Mouse (Mus musculus): ENCODE results near the gene Cnot1. TPM values are rescaled to one million over a fixed set of nuclear protein-coding genes. Genes with fewer than 3 reads are reported as not detected.

Cnot1 gene
- polyA plus RNA-seq, 1 experiment from 2014 or later = 131 TPM

DNA sequence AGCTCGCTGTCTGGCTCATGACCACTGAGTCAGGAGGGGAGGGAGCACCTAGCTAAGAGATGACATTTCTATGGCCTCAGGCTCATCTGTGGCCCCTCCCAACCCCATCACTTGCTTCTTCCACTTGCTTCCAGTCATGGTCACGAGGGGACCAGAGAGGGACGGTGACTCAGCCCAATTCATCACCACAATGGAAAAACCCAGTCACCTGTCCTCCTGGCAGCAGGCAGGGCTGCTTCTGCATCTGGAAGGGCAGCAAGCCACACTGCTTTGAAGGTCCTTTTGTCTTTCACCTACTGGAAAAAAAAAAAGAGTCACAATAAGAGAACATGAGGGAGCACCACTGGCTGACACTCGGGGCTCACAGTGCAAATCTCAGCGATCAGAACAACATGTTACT is 134.5 kb downstream of the Cnot1 start:
- Histone ChIP-seq H3K27me3 (ENCODE audit: insufficient read depth, low read length) (peaks cover 32% of the 10 kb centered on the region), H3K4me2 (no peak overlapping the region), H3K36me3 (ENCODE audit: insufficient read depth) (no peaks in the 10 kb centered on the region), H3K9ac (no peak overlapping the region), H3K4me1 (ENCODE audit: insufficient read depth) (no peaks in the 10 kb centered on the region), H3K4me3 (ENCODE audit: low read depth, low read length) (no peak overlapping the region), H3K9me3 (ENCODE audit: low read depth, low read length) (no peaks in the 10 kb centered on the region), H3K27ac (ENCODE audit: low read depth) (no peak overlapping the region)
- no peak for TF ChIP-seq CTCF (IDR thresholded peaks at IDR 0.05; ENCODE audit: low read depth)
- DNase-seq (no peak), ATAC-seq (ENCODE audit: insufficient read depth) (no peak)
- 65% methylated on average over 5 of the region's 5 CpGs for WGBS

GRCm38 (mm10) chr8:95671861-95672260 is 135.4 kb downstream of the Cnot1 start:
- Histone ChIP-seq H3K4me1 (ENCODE audit: insufficient read depth) (no peaks in the 10 kb centered on the region), H3K4me2 (no peak overlapping the region), H3K27ac (ENCODE audit: low read depth) (no peak overlapping the region), H3K4me3 (ENCODE audit: low read depth, low read length) (no peak overlapping the region), H3K27me3 (ENCODE audit: insufficient read depth, low read length) (peaks cover 22% of the 10 kb centered on the region), H3K9ac (no peak overlapping the region), H3K36me3 (ENCODE audit: insufficient read depth) (no peaks in the 10 kb centered on the region), H3K9me3 (ENCODE audit: low read depth, low read length) (no peaks in the 10 kb centered on the region)
- 76% methylated on average over 6 of the region's 6 CpGs for WGBS
- DNase-seq = no peak
- TF ChIP-seq CTCF (IDR thresholded peaks at IDR 0.05; ENCODE audit: low read depth) = no peak
- ATAC-seq (ENCODE audit: insufficient read depth) = no peak

GRCm38 (mm10) chr8:95669967-95670366 is 137.3 kb downstream of the Cnot1 start:
- H3K27me3 ChIP-seq (ENCODE audit: insufficient read depth, low read length) = peaks cover 5% of the 10 kb centered on the region; the same call in 1 of the 2 replicates
- no peaks in the 10 kb centered on the region for H3K9me3 ChIP-seq (ENCODE audit: low read depth, low read length)
- H3K36me3 ChIP-seq (ENCODE audit: insufficient read depth) = no peaks in the 10 kb centered on the region
- H3K27ac ChIP-seq (ENCODE audit: low read depth) = no peak overlapping the region
- WGBS = 78% methylated on average over 2 of the region's 2 CpGs
- no peak overlapping the region for H3K9ac ChIP-seq
- H3K4me2 ChIP-seq = no peak overlapping the region
- DNase-seq (no peak), ATAC-seq (ENCODE audit: insufficient read depth) (no peak)
- TF ChIP-seq CTCF (IDR thresholded peaks at IDR 0.05; ENCODE audit: low read depth) = no peak
- no peak overlapping the region for H3K4me3 ChIP-seq (ENCODE audit: low read depth, low read length)
- H3K4me1 ChIP-seq (ENCODE audit: insufficient read depth) = no peaks in the 10 kb centered on the region

Small RNAs within 50 kb of the gene (microRNA-seq; reads per million reads assigned to microRNA genes)
- gene Mir7073 (ENCODE audit: borderline number of aligned reads) = 0.95 reads per million

Other genes with a start within 250 kb of the Cnot1 start
- not detected in 2 replicates for gene Prss54, start 231.1 kb downstream of the Cnot1 start, polyA plus RNA-seq (2014; fragmentation: Nextera tagmentation; extraction: Ambion mirVana)
- 26.5 and 31.6 TPM in 2 replicates for gene Gins3, start 174.0 kb downstream of the Cnot1 start, polyA plus RNA-seq (2014; fragmentation: Nextera tagmentation; extraction: Ambion mirVana)
- 11.4 and 14.6 TPM in 2 replicates for gene Ndrg4, start 130.5 kb downstream of the Cnot1 start, polyA plus RNA-seq (2014; fragmentation: Nextera tagmentation; extraction: Ambion mirVana)
- gene Setd6, start 91.6 kb downstream of the Cnot1 start, polyA plus RNA-seq (2014; fragmentation: Nextera tagmentation; extraction: Ambion mirVana) = 19.9 and 20.4 TPM in 2 replicates
- gene Sap18b, start 17.9 kb upstream of the Cnot1 start, polyA plus RNA-seq (2014; fragmentation: Nextera tagmentation; extraction: Ambion mirVana) = 347 and 362 TPM in 2 replicates
- 12.9 and 14.1 TPM in 2 replicates for gene Slc38a7, start 46.1 kb upstream of the Cnot1 start, polyA plus RNA-seq (2014; fragmentation: Nextera tagmentation; extraction: Ambion mirVana)
- 59.5 and 62.0 TPM in 2 replicates for gene Got2, start 81.1 kb upstream of the Cnot1 start, polyA plus RNA-seq (2014; fragmentation: Nextera tagmentation; extraction: Ambion mirVana)